Mouse (Mus musculus) macrophage (primary cell): ENCODE data around the gene Slc12a8. TPM values are rescaled to one million over a fixed set of nuclear protein-coding genes. Genes with fewer than 3 reads are reported as not detected.

Experiments used
- H3K27ac ChIP-seq: fragments of 350-480 bp; formaldehyde crosslinking; 2 replicates; pipeline ENCODE4 v1.9.0; 2021
- H3K36me3 ChIP-seq: fragments of 350-480 bp; formaldehyde crosslinking; 2 replicates; pipeline ENCODE4 v1.9.0; 2021; ENCODE audit errors: inconsistent target
- H3K4me3 ChIP-seq: fragments of 350-480 bp; formaldehyde crosslinking; 2 replicates; pipeline ENCODE4 v1.9.0; 2021; ENCODE audit errors: inconsistent target
- H3K79me2 ChIP-seq: fragments of 350-480 bp; formaldehyde crosslinking; 2 replicates; pipeline ENCODE4 v1.9.0; 2021; ENCODE audit errors: inconsistent target
- WGBS: methylation state at CpG from one replicate; pipeline ENCODE4 v1.1.7; 2026; ENCODE audit warnings: inconsistent platforms; ENCODE audit not compliant: missing documents; 5-methylcytosine and 5-hydroxymethylcytosine counted together
- polyA plus RNA-seq: library from polyadenylated mRNA; stranded (reverse); fragments of 250-400 nt; gene quantifications from 3 replicates; pipeline ENCODE4 v1.2.4, GENCODE M21; 2018; ENCODE audit warnings: inconsistent platforms

Gene Slc12a8
- polyA plus RNA-seq, 1 experiment from 2014 or later, result not detected

DNA sequence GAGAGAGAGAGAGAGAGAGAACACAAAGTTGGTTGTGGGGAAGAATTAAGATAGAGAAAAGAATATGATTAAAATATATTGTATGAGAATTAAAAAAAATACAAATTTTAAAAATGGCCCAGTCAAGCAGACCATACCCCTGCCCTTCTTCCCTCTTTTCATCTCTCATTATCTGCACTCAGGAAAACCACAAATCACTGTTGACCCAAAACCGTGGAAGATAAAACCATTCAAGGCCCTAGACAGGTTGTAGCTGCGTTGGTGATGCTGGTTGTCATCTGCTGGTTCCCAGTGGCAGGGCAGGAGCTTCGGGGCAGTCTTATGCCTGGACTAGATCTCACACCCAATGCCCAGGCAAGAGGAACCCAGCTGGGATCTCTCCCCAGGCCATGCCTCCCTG lies 66.2 kb downstream of the Slc12a8 start:
- Histone ChIP-seq H3K27ac (no peak overlapping the region), H3K79me2 (no peaks in the 10 kb centered on the region), H3K36me3 (no peaks in the 10 kb centered on the region), H3K4me3 (no peak overlapping the region)
- WGBS, result 33% methylated on average over 3 of the region's 3 CpGs

DNA sequence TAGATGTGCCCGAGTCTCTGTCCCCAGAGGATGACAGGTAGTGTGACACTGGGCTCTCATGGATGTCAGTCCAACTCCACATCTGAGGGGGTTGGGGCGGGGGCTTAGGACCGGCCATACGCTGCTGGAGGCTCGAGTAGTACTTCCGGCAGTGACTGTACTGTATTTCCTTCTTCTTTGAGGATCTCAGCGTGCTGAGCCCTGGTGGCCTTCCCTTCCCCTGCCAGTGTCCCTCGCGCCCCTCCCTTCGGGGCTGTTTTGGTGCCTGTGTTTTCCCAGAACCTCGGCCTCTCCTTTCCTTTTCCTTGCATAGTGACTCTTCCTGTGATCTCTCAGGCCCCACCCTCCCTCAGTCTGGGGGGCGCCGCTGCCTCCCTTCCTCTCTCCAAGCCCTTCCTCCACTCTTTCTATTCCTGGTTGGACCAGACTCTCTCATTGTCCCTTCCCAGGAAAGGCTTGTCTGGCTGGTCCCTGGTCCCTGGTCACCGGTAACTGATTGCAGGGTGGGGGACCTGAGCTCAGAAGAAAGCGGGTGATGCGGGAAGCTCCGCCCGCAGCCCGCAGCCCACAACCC lies 66.8 kb downstream of the Slc12a8 start:
- Histone ChIP-seq H3K4me3 (peak overlapping the region; percentile 1; the same call in 1 of the 2 replicates), H3K36me3 (no peaks in the 10 kb centered on the region), H3K79me2 (no peaks in the 10 kb centered on the region), H3K27ac (no peak overlapping the region)
- 11% methylated on average over 17 of the region's 19 CpGs for WGBS

DNA sequence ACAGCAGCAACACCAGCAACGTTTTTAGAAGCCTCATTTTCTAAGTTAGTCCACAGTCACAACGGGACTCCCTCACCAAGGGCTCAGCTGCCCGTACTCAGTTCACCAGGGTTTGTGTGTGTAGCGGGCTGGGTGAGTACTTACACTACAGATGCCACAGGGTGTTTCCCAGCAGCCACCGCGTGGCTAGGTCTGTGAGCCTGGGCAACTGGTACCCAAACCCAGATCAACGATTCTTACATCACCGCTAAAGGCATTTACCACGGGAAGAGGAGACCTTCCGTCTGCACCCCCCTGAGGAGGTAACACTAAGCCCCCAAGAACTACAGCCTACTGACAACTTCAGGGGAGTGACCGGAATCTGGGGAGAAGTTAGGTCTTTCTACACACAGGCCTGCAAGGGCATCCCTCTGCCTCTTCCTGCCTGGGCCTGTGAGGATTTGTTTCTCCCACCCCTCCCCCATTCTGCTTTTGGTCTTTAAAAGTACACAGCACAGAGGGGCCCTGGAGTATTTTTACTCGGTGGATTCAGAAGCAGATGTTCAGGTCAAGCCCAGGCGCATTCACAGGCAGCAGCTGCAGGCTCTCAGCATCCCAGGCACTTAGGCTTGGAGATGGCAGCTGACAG lies 67.4 kb downstream of the Slc12a8 start:
- Histone ChIP-seq H3K27ac (no peak overlapping the region), H3K79me2 (no peaks in the 10 kb centered on the region), H3K4me3 (no peak overlapping the region), H3K36me3 (no peaks in the 10 kb centered on the region)
- WGBS, result 42% methylated on average over 12 of the region's 13 CpGs

DNA sequence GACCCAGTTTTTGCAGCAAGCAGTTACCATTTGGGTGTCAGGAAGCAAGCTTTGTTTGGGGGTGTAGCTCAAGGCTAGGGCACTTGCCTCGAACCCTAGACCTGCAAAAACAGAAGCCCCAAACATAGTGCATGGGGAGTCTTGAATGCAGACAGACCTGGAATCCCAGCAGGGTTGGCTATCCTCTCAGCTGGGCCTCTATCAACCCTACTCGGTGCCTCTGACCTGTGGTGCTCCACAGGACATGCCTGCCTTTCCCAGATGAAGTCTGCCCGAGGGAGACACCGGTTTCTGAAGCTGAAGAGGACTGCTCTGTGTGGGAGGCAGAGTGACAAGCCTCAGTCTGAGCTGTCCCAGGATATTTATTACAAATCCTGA lies 67.9 kb downstream of the Slc12a8 start:
- Histone ChIP-seq H3K79me2 (no peaks in the 10 kb centered on the region), H3K27ac (no peak overlapping the region), H3K36me3 (no peaks in the 10 kb centered on the region), H3K4me3 (no peak overlapping the region)
- 94% methylated on average over 4 of the region's 4 CpGs for WGBS

DNA sequence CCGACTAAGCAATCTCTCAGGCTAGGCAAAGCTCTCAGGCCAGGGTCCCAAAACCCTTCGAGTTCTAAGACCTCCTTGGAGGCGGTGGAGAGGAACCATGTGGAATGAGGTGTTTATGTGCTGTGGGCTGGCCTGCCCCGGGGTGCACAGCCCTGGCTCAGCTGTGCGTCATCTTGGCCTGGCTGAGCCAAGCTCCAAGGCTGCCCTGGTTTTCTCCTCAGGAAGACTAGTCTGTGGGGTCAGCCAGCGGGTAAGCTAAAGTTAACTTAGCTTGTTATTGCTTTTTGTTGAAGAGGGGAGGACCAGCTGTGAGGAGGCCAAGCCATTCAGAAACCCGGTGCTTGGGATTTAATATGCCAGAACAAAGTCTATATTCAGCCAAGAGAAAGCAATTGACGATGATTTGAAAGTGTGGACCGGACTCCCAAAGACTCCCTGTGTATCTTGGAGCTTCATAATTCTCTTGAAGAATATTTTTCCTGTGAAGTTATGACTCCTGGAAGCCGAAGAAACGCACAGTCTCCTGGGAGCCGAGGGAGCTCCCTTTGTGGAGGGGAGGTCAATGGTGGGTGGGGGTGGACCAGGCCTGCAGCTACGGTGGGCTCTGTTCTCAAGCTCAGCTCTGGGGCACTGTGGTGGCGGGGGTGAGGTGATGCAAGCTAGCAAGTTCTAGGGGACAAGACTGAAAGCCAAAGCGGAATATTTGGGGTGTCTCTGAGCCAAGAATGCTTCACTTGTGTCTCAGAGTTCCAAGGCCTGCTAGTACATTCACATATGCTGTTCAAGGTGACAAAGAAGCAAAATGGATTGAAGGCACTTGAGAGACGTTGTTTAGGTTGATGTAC lies 70.4 kb downstream of the Slc12a8 start:
- 92% methylated on average over 14 of the region's 16 CpGs for WGBS

DNA sequence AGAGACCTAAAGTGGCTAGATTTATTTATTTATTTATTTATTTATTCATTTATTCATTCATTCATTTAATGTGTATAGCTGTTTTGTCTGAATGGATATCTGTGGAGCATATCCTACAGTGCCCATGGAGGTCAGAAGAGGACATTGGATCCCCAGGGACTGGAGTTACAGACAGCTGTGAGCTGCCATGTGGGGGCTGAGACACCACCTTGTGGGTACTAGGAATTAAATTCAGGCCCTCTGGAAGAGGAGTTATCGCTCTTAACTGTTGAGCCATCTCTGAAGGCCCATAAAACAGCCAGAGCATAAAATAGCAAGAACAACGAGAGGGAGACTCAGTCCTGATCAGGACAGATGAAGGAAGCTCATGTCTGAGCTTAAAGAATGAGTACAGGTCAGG lies 71.7 kb downstream of the Slc12a8 start:
- no peak overlapping the region for H3K4me3 ChIP-seq
- no peaks in the 10 kb centered on the region for H3K79me2 ChIP-seq
- no peak overlapping the region for H3K27ac ChIP-seq
- 93% methylated on average over 2 of the region's 2 CpGs for WGBS
- no peaks in the 10 kb centered on the region for H3K36me3 ChIP-seq

More for the DNA sequence above, 70.4 kb downstream of the Slc12a8 start:
- Histone ChIP-seq H3K27ac (no peak overlapping the region), H3K4me3 (no peak overlapping the region), H3K36me3 (no peaks in the 10 kb centered on the region), H3K79me2 (no peaks in the 10 kb centered on the region)

DNA sequence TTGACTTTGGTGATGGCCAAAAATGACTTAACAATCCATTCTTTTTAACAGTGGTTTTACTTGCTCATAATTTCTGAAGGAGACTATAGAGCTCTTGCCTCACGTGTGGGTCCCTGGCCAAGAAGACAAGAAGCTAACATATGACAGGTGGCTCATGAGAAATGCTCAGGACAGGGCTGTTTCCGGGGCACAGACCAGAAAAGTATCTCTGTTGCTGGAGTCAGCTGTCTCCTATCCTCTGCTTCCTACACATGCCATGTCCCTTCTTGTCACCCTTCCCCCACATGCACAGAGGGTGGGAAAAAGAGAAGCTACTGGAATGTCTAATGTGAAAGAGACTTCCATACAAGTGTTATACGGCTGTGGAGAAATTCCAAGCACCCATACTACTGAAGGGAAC lies 73.3 kb downstream of the Slc12a8 start:
- Histone ChIP-seq H3K36me3 (no peaks in the 10 kb centered on the region), H3K79me2 (no peaks in the 10 kb centered on the region), H3K4me3 (no peak overlapping the region), H3K27ac (no peak overlapping the region)
- 96% methylated on average over 3 of the region's 3 CpGs for WGBS

DNA sequence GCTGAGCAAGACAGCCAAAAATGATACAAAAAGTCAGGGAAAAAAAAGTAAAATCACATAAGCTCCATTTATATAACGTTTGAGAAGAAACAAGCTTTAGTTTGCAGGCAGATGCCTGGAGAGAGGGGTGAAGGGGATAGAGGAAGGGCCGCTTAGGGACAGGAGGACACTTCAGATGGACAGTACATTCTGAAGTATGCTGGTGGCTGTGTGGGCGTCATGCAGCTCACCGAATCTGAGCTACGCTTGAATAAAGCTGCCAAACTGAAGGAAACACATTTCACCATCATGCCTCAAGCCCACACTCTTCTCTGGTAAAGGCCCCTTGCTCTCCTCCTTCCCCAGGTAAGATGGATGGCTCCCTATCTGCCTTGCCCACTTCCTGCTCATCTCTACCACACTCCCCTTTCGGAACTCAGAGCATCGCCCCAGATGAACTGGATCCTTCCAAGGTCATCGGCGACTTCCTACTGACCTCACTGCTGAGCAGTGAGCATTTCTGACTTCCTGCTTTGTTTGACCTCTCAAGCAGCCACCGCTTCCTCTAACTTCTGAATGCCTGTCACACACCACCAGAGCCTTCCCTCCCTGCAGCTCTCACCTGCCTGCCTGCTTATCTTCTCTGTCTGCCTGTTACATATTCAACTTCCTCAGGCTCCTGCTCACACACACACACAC lies 74.4 kb downstream of the Slc12a8 start:
- H3K79me2 ChIP-seq, result no peaks in the 10 kb centered on the region
- H3K36me3 ChIP-seq, result no peaks in the 10 kb centered on the region
- WGBS, result 49% methylated on average over 10 of the region's 10 CpGs
- H3K27ac ChIP-seq, result no peak overlapping the region
- no peak overlapping the region for H3K4me3 ChIP-seq

DNA sequence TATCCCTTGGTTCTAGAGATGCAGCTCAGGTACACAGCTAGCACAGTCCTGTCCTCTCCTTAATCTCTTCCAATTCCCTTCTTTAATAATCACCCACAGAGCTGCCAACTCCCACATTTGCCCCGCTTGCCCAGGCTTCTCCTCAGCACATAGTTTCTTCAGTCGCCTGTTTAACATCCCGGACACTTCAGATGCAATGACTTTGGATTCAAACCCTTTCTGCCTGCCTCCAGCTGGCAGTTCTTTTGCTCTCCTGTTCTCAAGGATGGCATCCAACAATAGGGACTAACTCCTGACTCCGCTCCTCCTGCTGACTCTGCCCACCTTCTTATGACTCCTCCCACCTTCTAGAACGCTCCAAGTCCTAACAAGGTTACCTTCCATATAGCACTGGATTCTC lies 75.2 kb downstream of the Slc12a8 start:
- no peak overlapping the region for H3K27ac ChIP-seq

DNA sequence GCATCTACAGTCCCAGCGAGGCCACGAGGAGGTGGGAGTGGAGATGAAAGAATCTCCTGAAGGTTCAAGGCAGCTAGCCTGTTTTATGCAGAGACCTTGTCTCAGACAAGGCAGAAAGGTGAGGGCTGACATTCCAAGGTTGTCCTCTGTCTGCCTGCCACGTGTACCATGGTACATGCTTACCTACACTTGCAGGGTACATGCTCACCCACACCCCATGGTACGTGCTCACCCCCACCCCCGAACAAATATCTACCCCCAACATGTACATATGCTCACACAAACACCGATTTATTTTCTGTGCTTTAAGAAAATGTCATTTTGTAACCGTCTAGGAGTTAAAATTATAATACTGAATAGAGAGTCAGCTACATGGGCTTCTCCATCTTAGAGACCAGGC lies 76.3 kb downstream of the Slc12a8 start:
- Histone ChIP-seq H3K36me3 (no peaks in the 10 kb centered on the region), H3K27ac (no peak overlapping the region), H3K79me2 (no peaks in the 10 kb centered on the region), H3K4me3 (no peak overlapping the region)
- WGBS, result 96% methylated on average over 7 of the region's 7 CpGs

More for the DNA sequence above, 75.2 kb downstream of the Slc12a8 start:
- WGBS, result 90% methylated on average over 5 of the region's 5 CpGs
- Histone ChIP-seq H3K36me3 (no peaks in the 10 kb centered on the region), H3K4me3 (no peak overlapping the region), H3K79me2 (no peaks in the 10 kb centered on the region)

DNA sequence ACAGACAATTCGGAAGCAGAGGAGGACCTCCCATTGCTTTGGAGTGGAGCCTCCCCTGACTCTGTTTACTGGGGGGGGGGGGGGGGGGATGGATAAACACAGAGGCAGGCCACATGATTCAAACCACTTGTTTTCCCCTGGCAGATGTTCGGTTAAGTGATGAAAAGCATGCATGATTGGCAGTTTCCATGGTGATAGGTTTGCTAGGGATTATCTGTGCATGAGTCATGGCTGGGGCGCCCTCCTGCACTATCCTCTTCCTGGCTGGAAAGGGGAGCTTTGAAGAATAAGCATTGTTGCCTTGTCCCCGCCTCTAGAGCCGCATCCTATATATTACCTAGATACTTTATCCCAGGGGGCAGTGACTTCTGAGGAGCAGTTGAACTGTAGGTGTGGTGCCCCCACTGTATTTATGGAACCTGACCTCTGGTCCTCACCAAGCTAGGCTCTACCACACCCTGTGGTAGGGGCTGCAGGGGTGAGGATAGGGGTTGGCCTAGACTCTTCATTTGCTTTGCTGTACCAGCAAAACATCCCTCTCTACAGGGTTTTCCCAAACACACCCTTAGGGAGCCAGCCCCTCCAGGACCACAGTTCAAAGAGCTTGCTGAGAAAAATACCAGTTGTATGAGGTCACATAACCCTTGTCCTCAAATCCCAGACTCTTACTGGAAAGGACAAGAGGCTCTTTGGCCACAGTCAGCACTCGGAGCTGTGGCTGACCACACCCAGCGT lies 77.1 kb downstream of the Slc12a8 start:
- Histone ChIP-seq H3K4me3 (no peak overlapping the region), H3K36me3 (no peaks in the 10 kb centered on the region), H3K27ac (no peak overlapping the region), H3K79me2 (no peaks in the 10 kb centered on the region)
- 87% methylated on average over 7 of the region's 7 CpGs for WGBS

DNA sequence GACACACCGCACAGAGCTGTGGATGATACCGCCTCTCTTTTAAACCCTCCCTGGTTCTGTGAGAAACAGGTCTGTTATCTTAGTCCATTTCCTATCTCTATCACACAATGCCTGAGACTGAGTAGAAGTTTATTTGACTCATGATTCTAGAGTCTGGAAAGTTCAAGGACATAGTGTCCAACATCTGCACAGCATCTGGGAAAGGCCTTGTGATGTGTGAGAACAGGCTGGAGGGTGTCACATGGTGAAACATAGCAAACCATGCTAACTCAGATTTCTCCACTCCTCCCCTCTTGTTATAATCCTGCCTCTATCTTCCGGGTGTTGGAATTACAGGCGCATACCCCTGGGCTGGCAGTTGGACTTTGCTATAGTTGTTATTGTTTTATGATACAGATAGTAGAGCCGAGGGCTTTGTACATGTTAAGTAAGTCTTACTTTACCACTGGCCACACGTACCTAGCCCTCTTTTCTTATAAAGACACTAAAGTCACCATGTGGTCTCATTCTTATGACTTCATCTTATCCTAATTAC lies 78.2 kb downstream of the Slc12a8 start:
- Histone ChIP-seq H3K27ac (no peak overlapping the region), H3K4me3 (no peak overlapping the region), H3K79me2 (no peaks in the 10 kb centered on the region), H3K36me3 (no peaks in the 10 kb centered on the region)
- 89% methylated on average over 6 of the region's 6 CpGs for WGBS

DNA sequence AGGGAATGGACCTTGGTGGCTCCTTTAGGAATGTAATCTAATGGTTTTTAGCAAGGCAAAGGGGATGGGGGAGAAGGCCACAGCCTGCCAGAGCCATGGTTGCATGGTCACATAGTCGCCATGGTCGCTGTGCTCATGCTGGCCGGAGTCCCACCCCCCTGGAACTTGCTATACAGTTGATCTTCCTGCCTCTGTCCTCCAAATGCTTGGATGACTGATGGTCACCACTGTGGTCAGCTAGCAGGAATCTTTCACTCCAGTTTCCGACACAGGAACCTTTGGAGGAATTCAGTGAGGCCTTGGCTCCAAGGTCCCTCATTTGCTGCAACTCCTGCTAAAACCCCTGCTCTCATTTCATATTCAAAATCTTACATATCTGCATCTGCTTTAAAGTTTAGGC lies 79.1 kb downstream of the Slc12a8 start:
- no peaks in the 10 kb centered on the region for H3K36me3 ChIP-seq
- H3K79me2 ChIP-seq, result no peaks in the 10 kb centered on the region
- H3K27ac ChIP-seq, result no peak overlapping the region
- no peak overlapping the region for H3K4me3 ChIP-seq
- WGBS, result 97% methylated on average over 4 of the region's 4 CpGs

DNA sequence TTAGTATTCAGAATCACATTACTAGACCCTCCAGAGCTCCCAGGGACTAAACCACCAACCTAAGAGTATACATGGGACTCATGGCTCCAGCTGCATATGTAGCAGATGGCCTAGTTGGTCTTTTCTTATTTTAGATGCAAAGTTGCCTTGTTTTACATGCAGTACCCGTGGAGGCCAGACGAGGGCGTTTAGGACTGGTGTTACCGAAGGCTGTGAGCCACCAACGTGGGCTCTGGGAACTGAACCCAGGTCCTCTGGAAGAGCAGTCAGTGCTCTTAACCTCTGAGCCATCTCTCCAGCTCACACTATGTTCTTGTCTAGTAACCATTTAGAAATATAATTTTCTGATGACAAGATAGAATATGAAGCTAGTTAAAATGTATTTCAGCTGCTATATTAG lies 83.1 kb downstream of the Slc12a8 start:
- H3K4me3 ChIP-seq, result no peak overlapping the region
- no peak overlapping the region for H3K27ac ChIP-seq
- WGBS, result 19% methylated on average over 5 of the region's 5 CpGs

More for the DNA sequence above, 83.1 kb downstream of the Slc12a8 start:
- Histone ChIP-seq H3K79me2 (no peaks in the 10 kb centered on the region), H3K36me3 (no peaks in the 10 kb centered on the region)
